Mouse (Mus musculus) cerebellum, adult 11-12 months (tissue): ENCODE results near the gene Pde10a.

ENCODE experiments used
- DNase-seq: peaks from one replicate; pipeline ENCODE4 v3.0.0; 2022

Gene Pde10a

GRCm38 (mm10) chr17:8769155-8769554, 244.0 kb downstream of the Pde10a start:
- DNase-seq: no peak

GRCm38 (mm10) chr17:8773391-8773790, 248.2 kb downstream of the Pde10a start:
- DNase-seq: no peak

GRCm38 (mm10) chr17:8774301-8774700, 249.1 kb downstream of the Pde10a start:
- no peak for DNase-seq

GRCm38 (mm10) chr17:8775571-8776161, 250.5 kb downstream of the Pde10a start:
- DNase-seq: peak; percentile 27

- no peak for DNase-seq
Observed at GRCm38 (mm10) chr17:8777710-8778109, 252.5 kb downstream of the Pde10a start.

- DNase-seq: no peak
Observed at GRCm38 (mm10) chr17:8778839-8779238, 253.7 kb downstream of the Pde10a start.

- DNase-seq: no peak
Observed at GRCm38 (mm10) chr17:8780484-8780883, 255.3 kb downstream of the Pde10a start.

- no peak for DNase-seq
Observed at GRCm38 (mm10) chr17:8781040-8781439, 255.9 kb downstream of the Pde10a start.

- DNase-seq: no peak
Observed at GRCm38 (mm10) chr17:8781576-8781975, 256.4 kb downstream of the Pde10a start.

GRCm38 (mm10) chr17:8785908-8786307, 260.7 kb downstream of the Pde10a start:
- DNase-seq: no peak

- no peak for DNase-seq
Observed at GRCm38 (mm10) chr17:8786484-8786883, 261.3 kb downstream of the Pde10a start.

GRCm38 (mm10) chr17:8787762-8788161, 262.6 kb downstream of the Pde10a start:
- DNase-seq: no peak

GRCm38 (mm10) chr17:8791561-8791960, 266.4 kb downstream of the Pde10a start:
- DNase-seq: peak; percentile 47

GRCm38 (mm10) chr17:8792611-8793010, 267.4 kb downstream of the Pde10a start:
- DNase-seq: no peak

GRCm38 (mm10) chr17:8797624-8798023, 272.5 kb downstream of the Pde10a start:
- DNase-seq: no peak

GRCm38 (mm10) chr17:8798531-8799295, 273.5 kb downstream of the Pde10a start:
- no peak for DNase-seq

GRCm38 (mm10) chr17:8799296-8799731, 274.1 kb downstream of the Pde10a start:
- DNase-seq: no peak

GRCm38 (mm10) chr17:8799914-8800420, 274.8 kb downstream of the Pde10a start:
- no peak for DNase-seq

GRCm38 (mm10) chr17:8800478-8801082, 275.4 kb downstream of the Pde10a start:
- no peak for DNase-seq

GRCm38 (mm10) chr17:8801083-8801854, 276.1 kb downstream of the Pde10a start:
- DNase-seq: peak; percentile 58

- DNase-seq: no peak
Observed at GRCm38 (mm10) chr17:8801855-8802104, 276.6 kb downstream of the Pde10a start.

- peak; percentile 29 for DNase-seq
Observed at GRCm38 (mm10) chr17:8802161-8802888, 277.2 kb downstream of the Pde10a start.
